Mouse (Mus musculus) thymus, adult 2 months (tissue): ENCODE results near the gene Ano1.

Experiments
- CTCF ChIP-seq: fragments of 200-500 bp; IDR thresholded peaks from 2 replicates; pipeline ENCODE4 v1.5.1; 2012; ENCODE audit warnings: mild to moderate bottlenecking, control low read depth, low read length, moderate library complexity, borderline replicate concordance; ENCODE audit not compliant: control insufficient read depth, poor library complexity, insufficient read depth; ENCODE audit errors: extremely low read depth
- POLR2A ChIP-seq: fragments of 200-500 bp; IDR thresholded peaks from 2 replicates; pipeline ENCODE4 v1.6.1; 2012; ENCODE audit warnings: mild to moderate bottlenecking, low read length, control low read depth, moderate library complexity; ENCODE audit not compliant: control insufficient read depth, poor library complexity, insufficient read depth; ENCODE audit errors: extremely low read depth

DNA sequence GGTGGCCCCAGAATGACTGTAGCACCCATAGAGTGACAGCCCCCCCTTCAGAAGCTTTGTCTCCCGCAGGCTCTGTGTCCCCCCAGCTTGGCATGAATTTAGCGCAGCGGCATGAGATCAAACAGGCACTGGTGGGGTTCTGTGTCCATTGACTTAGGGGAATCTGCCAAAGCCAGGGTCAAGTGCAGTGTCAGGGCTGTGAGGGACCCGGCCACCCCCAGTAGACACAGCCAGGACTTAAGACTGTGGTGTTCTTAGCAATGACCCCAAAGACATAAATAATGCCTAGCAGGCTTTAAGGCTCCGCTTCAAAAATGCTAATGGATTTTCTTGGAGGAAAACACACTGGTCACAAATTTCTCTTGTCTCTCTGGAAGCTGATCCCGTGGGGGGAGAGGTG lies 88.2 kb downstream of the Ano1 start:
- no peak for TF ChIP-seq CTCF
- TF ChIP-seq POLR2A, result no peak
